Mouse (Mus musculus) embryonic fibroblast, embryonic 13.5 days (primary cell): ENCODE data around the gene Gsto2.

Experiments
- CTCF ChIP-seq: IDR thresholded peaks from 2 replicates; pipeline ENCODE4 v1.5.1; 2011; ENCODE audit warnings: mild to moderate bottlenecking, control low read depth, low read length, moderate library complexity, borderline replicate concordance; ENCODE audit not compliant: insufficient read depth
- POLR2A ChIP-seq: IDR thresholded peaks from 2 replicates; pipeline ENCODE4 v1.6.1; 2011; ENCODE audit warnings: low read depth, mild to moderate bottlenecking, control low read depth, low read length, moderate library complexity

- TF ChIP-seq POLR2A (no peak), CTCF (no peak)
Measured at GRCm38 (mm10) chr19:47837527-47837901, 27.8 kb upstream of the Gsto2 start.
